Mouse (Mus musculus): Measurements from ENCODE around the gene Ablim1. TPM values are rescaled to one million over a fixed set of nuclear protein-coding genes. Genes with fewer than 3 reads are reported as not detected.

The Ablim1 gene
- polyA plus RNA-seq, 1 experiment from 2014 or later = 29.2 TPM

DNA sequence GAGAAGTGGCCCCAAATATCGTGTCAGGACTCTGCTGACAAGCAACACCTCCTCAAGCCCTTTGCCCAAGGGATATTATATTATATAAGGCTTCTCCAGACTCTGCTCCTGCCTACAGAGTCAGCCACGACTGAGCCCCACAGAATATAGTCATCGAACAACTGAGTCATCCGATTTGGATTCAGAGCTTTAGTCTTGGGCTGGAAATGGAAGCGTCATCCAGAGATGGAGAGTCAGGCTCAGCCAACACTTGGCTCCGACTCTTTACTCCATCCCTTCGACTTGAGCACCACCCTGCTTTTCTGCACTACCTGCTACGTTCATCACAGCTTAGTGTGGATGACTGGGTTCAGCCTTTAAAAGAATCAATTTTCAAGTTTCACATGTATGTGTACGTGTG, 17.3 kb downstream of the Ablim1 start:
- no peak overlapping the region for H3K4me2 ChIP-seq (ENCODE audit: low read depth, low read length)
- no peak overlapping the region for H3K27ac ChIP-seq (ENCODE audit: low read length)
- no peak for ATAC-seq
- H3K27me3 ChIP-seq (replicated peaks; ENCODE audit: control insufficient read depth, insufficient read depth, low read length) = no peaks in the 10 kb centered on the region
- no peaks in the 10 kb centered on the region; the same call in 1 of the 2 replicates for H3K4me1 ChIP-seq (ENCODE audit: control insufficient read depth, insufficient read depth, low read length)
- no peak overlapping the region for H3K4me3 ChIP-seq (ENCODE audit: low read length)
- H3K36me3 ChIP-seq (ENCODE audit: control insufficient read depth, insufficient read depth, low read length) = no peaks in the 10 kb centered on the region
- H3K9me3 ChIP-seq (ENCODE audit: control insufficient read depth, low read length) = no peaks in the 10 kb centered on the region
- 90% methylated on average over 9 of the region's 9 CpGs for WGBS
- no peak overlapping the region for H3K9ac ChIP-seq (ENCODE audit: low read depth, low read length)

DNA sequence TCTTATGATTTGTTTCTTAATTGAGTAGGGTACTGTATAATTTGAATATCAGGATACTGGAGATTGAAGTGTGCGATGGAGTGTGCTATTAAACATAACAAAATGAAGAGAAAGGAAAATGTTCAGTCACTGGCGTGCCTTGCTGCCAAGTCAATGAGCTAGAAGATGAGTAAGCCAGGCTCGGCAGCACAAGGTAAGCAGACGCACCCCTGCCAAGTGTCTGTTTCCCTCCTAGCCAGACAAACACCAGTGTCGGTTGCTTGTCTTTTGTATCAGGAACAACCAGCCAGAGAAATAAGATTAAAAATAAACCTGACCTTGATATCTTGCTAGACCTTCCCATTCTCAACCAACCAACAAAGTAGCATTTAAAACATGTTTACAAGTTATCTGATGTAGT, 18.2 kb downstream of the Ablim1 start:
- H3K9ac ChIP-seq (ENCODE audit: low read depth, low read length) = no peak overlapping the region
- no peaks in the 10 kb centered on the region for H3K27me3 ChIP-seq (replicated peaks; ENCODE audit: control insufficient read depth, insufficient read depth, low read length)
- no peak overlapping the region for H3K4me2 ChIP-seq (ENCODE audit: low read depth, low read length)
- H3K4me1 ChIP-seq (ENCODE audit: control insufficient read depth, insufficient read depth, low read length) = no peaks in the 10 kb centered on the region; the same call in 1 of the 2 replicates
- no peaks in the 10 kb centered on the region for H3K36me3 ChIP-seq (ENCODE audit: control insufficient read depth, insufficient read depth, low read length)
- H3K4me3 ChIP-seq (ENCODE audit: low read length) = no peak overlapping the region
- ATAC-seq = no peak
- 59% methylated on average over 5 of the region's 5 CpGs for WGBS
- no peak overlapping the region for H3K27ac ChIP-seq (ENCODE audit: low read length)
- no peaks in the 10 kb centered on the region for H3K9me3 ChIP-seq (ENCODE audit: control insufficient read depth, low read length)

GRCm38 (mm10) chr19:57295521-57295920, 19.2 kb downstream of the Ablim1 start:
- Histone ChIP-seq H3K36me3 (ENCODE audit: control insufficient read depth, insufficient read depth, low read length) (no peaks in the 10 kb centered on the region), H3K9ac (ENCODE audit: low read depth, low read length) (no peak overlapping the region), H3K27ac (ENCODE audit: low read length) (no peak overlapping the region), H3K4me2 (ENCODE audit: low read depth, low read length) (no peak overlapping the region), H3K4me3 (ENCODE audit: low read length) (no peak overlapping the region), H3K27me3 (replicated peaks; ENCODE audit: control insufficient read depth, insufficient read depth, low read length) (no peaks in the 10 kb centered on the region), H3K4me1 (ENCODE audit: control insufficient read depth, insufficient read depth, low read length) (no peaks in the 10 kb centered on the region; the same call in 1 of the 2 replicates), H3K9me3 (ENCODE audit: control insufficient read depth, low read length) (no peaks in the 10 kb centered on the region)
- ATAC-seq = no peak
- WGBS = 67% methylated on average over 9 of the region's 9 CpGs

GRCm38 (mm10) chr19:57294356-57294755, 20.4 kb downstream of the Ablim1 start:
- H3K4me1 ChIP-seq (ENCODE audit: control insufficient read depth, insufficient read depth, low read length) = no peaks in the 10 kb centered on the region; the same call in 1 of the 2 replicates
- ATAC-seq = no peak; the same call in 1 of the 2 replicates
- 0 out of 2 replicates have a peak overlapping the region, but pooled peaks have one; percentile 3 for H3K9ac ChIP-seq (ENCODE audit: low read depth, low read length)
- no peaks in the 10 kb centered on the region for H3K27me3 ChIP-seq (replicated peaks; ENCODE audit: control insufficient read depth, insufficient read depth, low read length)
- no peak overlapping the region for H3K4me2 ChIP-seq (ENCODE audit: low read depth, low read length)
- no peaks in the 10 kb centered on the region for H3K36me3 ChIP-seq (ENCODE audit: control insufficient read depth, insufficient read depth, low read length)
- no peak overlapping the region for H3K27ac ChIP-seq (ENCODE audit: low read length)
- no peaks in the 10 kb centered on the region for H3K9me3 ChIP-seq (ENCODE audit: control insufficient read depth, low read length)
- no peak overlapping the region for H3K4me3 ChIP-seq (ENCODE audit: low read length)
- 71% methylated on average over 4 of the region's 4 CpGs for WGBS

GRCm38 (mm10) chr19:57293737-57294136, 21.0 kb downstream of the Ablim1 start:
- no peak for ATAC-seq
- H3K4me3 ChIP-seq (ENCODE audit: low read length) = no peak overlapping the region
- 30% methylated on average over 7 of the region's 7 CpGs for WGBS

GRCm38 (mm10) chr19:57283310-57283709, 31.4 kb downstream of the Ablim1 start:
- no peaks in the 10 kb centered on the region; the same call in 1 of the 2 replicates for H3K9me3 ChIP-seq (ENCODE audit: control insufficient read depth, low read length)
- H3K36me3 ChIP-seq (ENCODE audit: control insufficient read depth, insufficient read depth, low read length) = no peaks in the 10 kb centered on the region
- no peak for ATAC-seq
- H3K4me2 ChIP-seq (ENCODE audit: low read depth, low read length) = no peak overlapping the region
- no peak overlapping the region for H3K4me3 ChIP-seq (ENCODE audit: low read length)
- H3K27ac ChIP-seq (ENCODE audit: low read length) = no peak overlapping the region
- H3K27me3 ChIP-seq (replicated peaks; ENCODE audit: control insufficient read depth, insufficient read depth, low read length) = no peaks in the 10 kb centered on the region
- no peak overlapping the region for H3K9ac ChIP-seq (ENCODE audit: low read depth, low read length)
- WGBS = 74% methylated on average over 3 of the region's 3 CpGs
- H3K4me1 ChIP-seq (ENCODE audit: control insufficient read depth, insufficient read depth, low read length) = no peaks in the 10 kb centered on the region

More at GRCm38 (mm10) chr19:57293737-57294136, 21.0 kb downstream of the Ablim1 start:
- H3K9ac ChIP-seq (ENCODE audit: low read depth, low read length) = no peak overlapping the region
- H3K27me3 ChIP-seq (replicated peaks; ENCODE audit: control insufficient read depth, insufficient read depth, low read length) = no peaks in the 10 kb centered on the region
- no peaks in the 10 kb centered on the region; the same call in 1 of the 2 replicates for H3K4me1 ChIP-seq (ENCODE audit: control insufficient read depth, insufficient read depth, low read length)
- no peak overlapping the region for H3K4me2 ChIP-seq (ENCODE audit: low read depth, low read length)
- H3K9me3 ChIP-seq (ENCODE audit: control insufficient read depth, low read length) = no peaks in the 10 kb centered on the region
- no peak overlapping the region for H3K27ac ChIP-seq (ENCODE audit: low read length)
- no peaks in the 10 kb centered on the region for H3K36me3 ChIP-seq (ENCODE audit: control insufficient read depth, insufficient read depth, low read length)

- Histone ChIP-seq H3K4me1 (ENCODE audit: control insufficient read depth, insufficient read depth, low read length) (no peaks in the 10 kb centered on the region), H3K9ac (ENCODE audit: low read depth, low read length) (no peak overlapping the region), H3K36me3 (ENCODE audit: control insufficient read depth, insufficient read depth, low read length) (no peaks in the 10 kb centered on the region), H3K27me3 (replicated peaks; ENCODE audit: control insufficient read depth, insufficient read depth, low read length) (no peaks in the 10 kb centered on the region), H3K4me2 (ENCODE audit: low read depth, low read length) (no peak overlapping the region), H3K9me3 (ENCODE audit: control insufficient read depth, low read length) (no peaks in the 10 kb centered on the region; the same call in 1 of the 2 replicates), H3K27ac (ENCODE audit: low read length) (no peak overlapping the region), H3K4me3 (ENCODE audit: low read length) (no peak overlapping the region)
- WGBS = 52% methylated on average over 5 of the region's 5 CpGs
- ATAC-seq = no peak
These were observed 32.1 kb downstream of the Ablim1 start for GRCm38 (mm10) chr19:57282642-57283041.

- no peak overlapping the region for H3K9ac ChIP-seq (ENCODE audit: low read depth, low read length)
- peaks cover 10% of the 10 kb centered on the region for H3K4me1 ChIP-seq (ENCODE audit: control insufficient read depth, insufficient read depth, low read length)
- H3K27me3 ChIP-seq (replicated peaks; ENCODE audit: control insufficient read depth, insufficient read depth, low read length) = no peaks in the 10 kb centered on the region
- no peak overlapping the region for H3K4me3 ChIP-seq (ENCODE audit: low read length)
- H3K36me3 ChIP-seq (ENCODE audit: control insufficient read depth, insufficient read depth, low read length) = no peaks in the 10 kb centered on the region
- 80% methylated on average over 4 of the region's 4 CpGs for WGBS
- no peak for ATAC-seq
- H3K9me3 ChIP-seq (ENCODE audit: control insufficient read depth, low read length) = no peaks in the 10 kb centered on the region
- no peak overlapping the region for H3K27ac ChIP-seq (ENCODE audit: low read length)
- H3K4me2 ChIP-seq (ENCODE audit: low read depth, low read length) = no peak overlapping the region
These were observed 35.1 kb downstream of the Ablim1 start for GRCm38 (mm10) chr19:57279666-57280065.

DNA sequence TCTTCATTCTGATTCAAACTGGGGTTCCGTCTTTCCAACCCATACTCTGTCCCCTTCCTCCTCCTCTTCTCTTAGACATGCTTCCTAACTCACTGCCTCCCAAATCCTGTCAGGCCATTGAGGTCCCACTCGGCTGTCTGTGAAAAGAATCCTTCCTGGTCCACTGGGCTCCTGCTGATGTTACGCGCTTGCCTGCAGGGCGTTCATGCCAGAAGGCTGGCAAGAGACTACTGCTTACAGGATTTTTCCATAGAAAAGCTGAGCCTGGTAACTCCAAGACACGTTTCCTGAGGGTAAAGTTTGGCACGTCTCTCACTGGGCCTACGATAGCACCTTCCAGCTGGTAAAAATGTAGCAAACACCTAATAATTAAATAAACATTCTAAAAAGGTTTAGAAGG, 36.5 kb downstream of the Ablim1 start:
- Histone ChIP-seq H3K4me3 (ENCODE audit: low read length) (no peak overlapping the region), H3K27ac (ENCODE audit: low read length) (no peak overlapping the region), H3K9ac (ENCODE audit: low read depth, low read length) (no peak overlapping the region), H3K4me2 (ENCODE audit: low read depth, low read length) (no peak overlapping the region), H3K36me3 (ENCODE audit: control insufficient read depth, insufficient read depth, low read length) (no peaks in the 10 kb centered on the region), H3K27me3 (replicated peaks; ENCODE audit: control insufficient read depth, insufficient read depth, low read length) (no peaks in the 10 kb centered on the region), H3K4me1 (ENCODE audit: control insufficient read depth, insufficient read depth, low read length) (peaks cover 22% of the 10 kb centered on the region), H3K9me3 (ENCODE audit: control insufficient read depth, low read length) (no peaks in the 10 kb centered on the region)
- 83% methylated on average over 8 of the region's 8 CpGs for WGBS
- ATAC-seq = no peak

DNA sequence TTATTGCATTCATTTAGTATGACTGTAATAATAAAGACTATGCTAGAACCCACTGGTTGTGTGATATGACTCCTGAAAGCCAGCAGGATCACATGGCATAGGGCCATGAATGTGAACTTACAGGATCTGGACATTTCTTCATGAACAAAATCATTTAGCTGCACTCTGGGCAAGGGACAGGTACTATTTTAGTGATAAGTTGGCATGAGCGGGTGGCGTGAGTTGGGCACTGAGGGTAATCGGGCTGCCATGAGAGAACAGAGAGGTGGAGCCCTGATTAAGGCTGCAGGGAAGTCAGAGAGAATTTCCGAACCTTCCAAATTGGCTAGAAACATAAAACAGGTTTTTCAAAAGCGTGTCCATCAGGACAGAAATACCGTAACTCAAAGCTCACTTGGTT, 37.7 kb downstream of the Ablim1 start:
- H3K4me2 ChIP-seq (ENCODE audit: low read depth, low read length) = no peak overlapping the region
- no peak for ATAC-seq
- 94% methylated on average over 6 of the region's 6 CpGs for WGBS
- H3K36me3 ChIP-seq (ENCODE audit: control insufficient read depth, insufficient read depth, low read length) = no peaks in the 10 kb centered on the region
- no peak overlapping the region for H3K9ac ChIP-seq (ENCODE audit: low read depth, low read length)
- no peaks in the 10 kb centered on the region for H3K27me3 ChIP-seq (replicated peaks; ENCODE audit: control insufficient read depth, insufficient read depth, low read length)
- no peak overlapping the region for H3K4me3 ChIP-seq (ENCODE audit: low read length)
- no peaks in the 10 kb centered on the region for H3K9me3 ChIP-seq (ENCODE audit: control insufficient read depth, low read length)
- peaks cover 30% of the 10 kb centered on the region for H3K4me1 ChIP-seq (ENCODE audit: control insufficient read depth, insufficient read depth, low read length)
- H3K27ac ChIP-seq (ENCODE audit: low read length) = no peak overlapping the region

Measured in intestine, embryonic 16.5 days (tissue).